Mouse (Mus musculus) testis, adult 2 months (tissue): ENCODE measurements around the gene Capn10.

Experiments
- CTCF ChIP-seq: fragments of 200-500 bp; IDR thresholded peaks from 2 replicates; pipeline ENCODE4 v1.5.1; 2012; ENCODE audit warnings: low read depth, mild to moderate bottlenecking, inconsistent platforms, low read length, moderate library complexity; ENCODE audit not compliant: control insufficient read depth, insufficient read depth, insufficient replicate concordance
- POLR2A ChIP-seq: fragments of 200-500 bp; IDR thresholded peaks from 2 replicates; pipeline ENCODE4 v1.6.1; 2012; ENCODE audit warnings: low read depth, mild to moderate bottlenecking, inconsistent platforms, low read length, moderate library complexity; ENCODE audit not compliant: control insufficient read depth

- TF ChIP-seq POLR2A (no peak), CTCF (no peak)
These were observed 25.5 kb upstream of the Capn10 start for GRCm38 (mm10) chr1:92908664-92909063.
